Mouse (Mus musculus) T-helper 17 cell (primary cell): ENCODE data around the gene Slc25a3.

Experiments
- in situ Hi-C, 2 experiments: fragments of 300-600 bp; cut with MboI, MseI; formaldehyde crosslinking; loops; 1 replicate in 1 of 2; 2 replicates in 1 of 2; pipeline ENCODE4 v1.15.1; 2025; ENCODE audit warnings: high pct_unique_total_duplicates in 2 of 2

The Slc25a3 gene

GRCm38 (mm10) chr10:91143313-91144230 lies 19.7 kb upstream of the Slc25a3 start:
- in situ Hi-C loops, result loop anchor here (5.0 to 10.0 kb wide), 2 partner anchors 66 to 69 kb away; no protein-coding TSS in a partner anchor

- in situ Hi-C loops, result loop anchor here (5.0 to 10.0 kb wide), 2 partner anchors 65 to 68 kb away; no protein-coding TSS in a partner anchor
These were observed 18.9 kb upstream of the Slc25a3 start for GRCm38 (mm10) chr10:91142654-91143191.

DNA sequence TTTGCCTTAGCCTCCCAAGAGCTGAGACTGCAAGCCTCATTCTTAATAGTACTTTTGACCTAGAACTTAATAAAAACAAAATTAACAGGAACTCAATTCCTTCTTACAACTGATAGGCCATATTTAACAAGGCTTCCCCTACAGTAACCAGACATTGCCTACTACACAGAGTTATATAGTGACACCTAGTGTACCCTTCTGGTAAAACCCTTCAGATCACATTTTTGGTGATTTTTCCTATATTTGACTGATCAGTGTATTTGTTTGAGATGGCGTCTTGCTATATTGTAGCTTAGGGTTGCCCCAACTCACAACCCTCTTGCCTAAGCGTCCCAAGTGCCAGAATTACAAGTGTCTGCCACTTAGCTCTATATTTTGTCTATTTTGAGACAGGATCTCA lies 17.7 kb upstream of the Slc25a3 start:
- in situ Hi-C loops, result loop anchor here (5.0 to 10.0 kb wide), 2 partner anchors 64 to 67 kb away; no protein-coding TSS in a partner anchor

DNA sequence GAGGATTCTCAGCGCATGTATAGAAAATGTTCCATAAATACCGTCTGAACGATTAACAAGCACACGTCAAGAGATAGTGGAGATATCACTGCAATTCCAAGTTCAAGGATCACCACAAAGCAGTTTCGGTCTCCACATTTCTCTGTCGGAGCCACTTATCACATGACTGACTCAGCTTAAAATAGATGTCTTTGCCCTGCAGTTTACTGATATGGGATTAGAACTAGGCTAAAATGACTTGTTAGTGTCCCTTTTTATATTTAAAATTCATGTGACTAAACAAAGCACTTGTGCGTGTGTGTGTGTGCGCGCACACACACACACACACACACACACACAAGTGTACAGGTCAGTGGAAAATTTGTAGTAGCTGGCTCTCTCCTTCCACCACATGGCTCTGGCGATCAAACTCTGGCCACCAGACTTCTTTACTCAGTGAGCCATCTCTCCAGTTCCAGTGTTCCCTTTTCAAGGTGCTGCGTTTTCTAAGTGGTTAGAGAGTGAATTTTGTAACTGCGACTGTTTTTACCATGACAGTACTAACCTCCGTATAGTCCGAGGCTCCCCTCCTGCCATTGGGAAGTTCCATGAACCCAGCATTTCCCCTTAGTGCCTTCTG lies 15.4 kb upstream of the Slc25a3 start:
- in situ Hi-C loops, result no loop called here

GRCm38 (mm10) chr10:91138317-91138716 lies 14.5 kb upstream of the Slc25a3 start:
- in situ Hi-C loops, result no loop called here

DNA sequence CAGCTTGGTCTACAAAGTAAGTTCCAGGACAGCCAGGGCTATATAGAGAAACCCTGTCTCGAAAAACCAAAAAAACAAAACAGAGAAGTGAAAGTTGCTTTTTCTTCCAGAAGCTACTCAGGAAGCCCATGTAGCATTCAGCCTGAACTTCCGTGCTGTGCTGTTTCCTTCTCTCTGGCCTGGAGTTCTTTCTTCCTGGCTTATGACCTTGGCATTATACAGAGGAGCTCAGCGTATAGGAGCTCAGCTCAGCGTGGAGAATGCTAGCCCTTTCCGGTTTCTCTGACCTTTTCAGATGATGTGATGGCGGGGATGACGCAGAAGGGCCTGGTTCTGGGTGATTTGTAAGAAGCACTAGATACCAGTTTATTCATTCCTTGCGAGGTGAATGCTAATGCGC lies 13.5 kb upstream of the Slc25a3 start:
- in situ Hi-C loops, result no loop called here

DNA sequence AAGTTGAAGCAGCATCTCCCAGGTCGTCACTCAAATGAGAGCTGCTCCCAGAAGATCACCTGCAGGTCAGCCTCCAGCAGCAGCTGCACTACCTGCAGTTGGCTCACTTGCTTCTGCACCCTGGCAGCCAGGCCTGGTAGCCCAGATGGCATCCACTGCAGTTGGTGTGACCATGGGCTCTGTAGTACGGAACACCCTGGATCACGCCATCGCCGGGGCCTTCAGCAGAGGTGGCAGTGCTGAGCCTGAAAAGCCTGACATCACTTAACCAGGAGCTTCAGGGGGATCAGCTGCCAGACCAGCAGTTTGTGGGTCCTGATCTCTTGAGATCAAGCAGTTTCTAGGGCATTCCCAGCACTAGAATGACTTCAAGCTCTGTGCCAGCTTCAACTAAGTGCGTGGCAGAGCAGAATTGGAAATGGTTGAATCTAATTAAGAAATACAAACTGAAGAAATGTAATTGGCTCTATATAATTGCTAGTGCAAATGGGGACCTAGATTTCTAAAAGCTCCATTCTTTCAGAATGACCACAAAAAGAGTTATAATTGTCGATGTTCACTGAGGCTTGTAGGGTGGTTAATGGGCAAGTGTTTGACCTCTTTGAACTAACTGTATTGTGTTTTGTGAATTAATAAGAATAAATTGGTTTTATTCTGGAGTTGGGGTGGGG lies 11.6 kb upstream of the Slc25a3 start:
- in situ Hi-C loops, result no loop called here

- in situ Hi-C loops, result no loop called here
These were observed 7.7 kb upstream of the Slc25a3 start for GRCm38 (mm10) chr10:91131565-91131964.

- in situ Hi-C loops, result no loop called here
These were observed 6.9 kb upstream of the Slc25a3 start for GRCm38 (mm10) chr10:91130792-91131191.

GRCm38 (mm10) chr10:91128551-91129160 lies 4.8 kb upstream of the Slc25a3 start:
- in situ Hi-C loops, result loop anchor here in 1 of 2 experiments (10.0 kb wide), 1 partner anchor 1444 kb away; the partner anchor contains the start of gene Scyl2

GRCm38 (mm10) chr10:91127395-91127794 lies 3.5 kb upstream of the Slc25a3 start:
- in situ Hi-C loops, result loop anchor here in 1 of 2 experiments (10.0 kb wide), 1 partner anchor 1443 kb away; the partner anchor contains the start of gene Scyl2

DNA sequence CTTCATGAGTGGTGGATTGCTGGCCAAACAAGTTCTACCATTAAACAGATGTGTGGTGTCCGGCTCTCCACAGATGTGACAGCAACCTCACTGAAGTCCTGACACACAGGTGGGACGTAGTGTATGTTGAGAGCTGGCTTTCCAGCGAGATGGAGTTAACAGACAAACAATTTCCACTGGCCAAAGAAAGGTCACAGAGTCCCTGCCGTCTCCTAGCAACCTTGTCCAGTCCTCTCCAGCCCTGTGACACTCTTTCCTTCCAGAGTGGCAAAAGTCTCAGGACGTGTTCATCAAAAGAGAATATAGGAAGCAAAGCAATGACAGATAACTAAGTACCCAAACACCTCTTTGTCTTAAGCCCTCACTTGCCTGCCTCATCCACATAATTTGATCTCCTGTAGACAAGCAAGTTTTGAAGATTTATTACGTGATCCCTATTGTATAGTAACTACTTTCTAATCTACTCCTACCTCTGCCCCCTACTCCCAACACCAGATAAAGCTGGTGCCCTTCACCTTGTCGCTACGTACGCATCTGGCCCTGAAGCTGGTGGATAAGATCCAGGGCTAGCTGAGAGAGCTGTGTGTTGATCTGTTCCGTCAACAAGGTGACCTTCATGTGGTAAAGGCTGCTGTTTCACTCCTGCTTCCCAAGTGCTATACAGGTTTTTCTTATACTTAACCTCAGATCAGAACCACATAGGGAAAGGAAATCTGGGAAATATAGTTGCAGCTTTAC lies 2.9 kb upstream of the Slc25a3 start:
- in situ Hi-C loops, result loop anchor here in 1 of 2 experiments (10.0 kb wide), 1 partner anchor 1442 kb away; the partner anchor contains the start of gene Scyl2

GRCm38 (mm10) chr10:91123281-91123827 lies 505 bp downstream of the Slc25a3 start:
- in situ Hi-C loops, result loop anchor here in 1 of 2 experiments (5.0 to 10.0 kb wide), 2 partner anchors 46 to 1439 kb away; partner anchors contain the start of gene Scyl2

- in situ Hi-C loops, result loop anchor here in 1 of 2 experiments (5.0 to 10.0 kb wide), 2 partner anchors 45 to 1438 kb away; partner anchors contain the start of gene Scyl2
These were observed 1.2 kb downstream of the Slc25a3 start for GRCm38 (mm10) chr10:91122646-91123045.

DNA sequence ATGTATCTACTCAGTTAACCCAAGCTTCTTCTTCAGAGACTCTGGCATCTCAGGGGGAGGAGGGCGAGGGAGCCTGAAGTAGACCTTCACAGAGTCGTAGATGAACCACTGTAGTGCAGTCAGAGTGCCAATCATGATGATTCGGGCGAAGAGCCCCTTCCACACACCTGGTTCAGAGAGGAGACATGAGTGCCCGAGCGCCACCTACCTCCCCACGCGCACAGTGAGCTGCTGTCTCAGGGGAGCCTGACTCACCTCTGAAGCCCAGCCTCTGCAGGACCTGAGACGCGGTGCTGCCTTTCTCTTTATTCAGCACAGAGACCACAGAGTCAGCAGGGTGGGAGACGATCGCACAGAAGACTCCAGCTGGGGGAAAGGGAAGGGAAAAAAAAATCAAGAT lies 6.9 kb downstream of the Slc25a3 start:
- in situ Hi-C loops, result loop anchor here in 1 of 2 experiments (5.0 kb wide), 1 partner anchor 35 kb away; no protein-coding TSS in a partner anchor

DNA sequence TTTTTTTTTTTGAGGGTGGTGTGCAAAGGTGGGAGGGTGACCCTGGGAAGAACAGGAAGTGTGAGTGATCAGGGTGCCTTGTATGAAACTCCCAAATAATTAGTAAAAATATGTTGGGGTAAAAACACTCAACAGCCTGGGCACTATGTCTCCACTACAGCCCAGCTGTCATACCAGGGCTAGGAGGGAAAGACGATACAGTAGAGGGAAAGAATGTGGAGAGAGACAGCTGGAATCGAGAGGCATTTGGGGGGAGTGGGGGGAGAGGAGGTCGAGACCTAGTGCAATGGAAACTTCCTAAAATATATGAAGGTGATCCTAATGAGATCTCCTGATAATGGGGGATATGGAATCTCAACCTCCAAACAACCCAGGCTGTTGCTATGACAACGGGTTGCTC lies 14.0 kb downstream of the Slc25a3 start:
- in situ Hi-C loops, result no loop called here

DNA sequence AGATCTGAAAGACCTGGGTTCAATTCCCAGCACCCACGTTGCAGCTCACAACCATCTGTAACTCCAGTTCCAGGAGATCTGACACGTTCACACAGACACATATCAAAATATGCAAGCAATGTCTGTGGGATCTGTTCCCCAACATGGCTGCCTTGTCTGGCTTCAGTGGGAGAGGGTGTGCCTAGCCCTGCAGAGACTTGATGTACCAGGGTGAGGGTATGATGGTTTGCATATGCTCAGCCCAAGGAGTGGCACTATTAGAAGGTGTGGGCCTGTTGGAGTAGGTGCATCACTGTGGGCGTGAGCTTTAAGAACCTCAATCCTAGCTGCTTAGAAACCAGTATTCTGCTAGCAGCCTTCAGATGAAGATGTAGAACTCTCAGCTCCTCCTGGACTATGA lies 17.9 kb downstream of the Slc25a3 start:
- in situ Hi-C loops, result no loop called here

DNA sequence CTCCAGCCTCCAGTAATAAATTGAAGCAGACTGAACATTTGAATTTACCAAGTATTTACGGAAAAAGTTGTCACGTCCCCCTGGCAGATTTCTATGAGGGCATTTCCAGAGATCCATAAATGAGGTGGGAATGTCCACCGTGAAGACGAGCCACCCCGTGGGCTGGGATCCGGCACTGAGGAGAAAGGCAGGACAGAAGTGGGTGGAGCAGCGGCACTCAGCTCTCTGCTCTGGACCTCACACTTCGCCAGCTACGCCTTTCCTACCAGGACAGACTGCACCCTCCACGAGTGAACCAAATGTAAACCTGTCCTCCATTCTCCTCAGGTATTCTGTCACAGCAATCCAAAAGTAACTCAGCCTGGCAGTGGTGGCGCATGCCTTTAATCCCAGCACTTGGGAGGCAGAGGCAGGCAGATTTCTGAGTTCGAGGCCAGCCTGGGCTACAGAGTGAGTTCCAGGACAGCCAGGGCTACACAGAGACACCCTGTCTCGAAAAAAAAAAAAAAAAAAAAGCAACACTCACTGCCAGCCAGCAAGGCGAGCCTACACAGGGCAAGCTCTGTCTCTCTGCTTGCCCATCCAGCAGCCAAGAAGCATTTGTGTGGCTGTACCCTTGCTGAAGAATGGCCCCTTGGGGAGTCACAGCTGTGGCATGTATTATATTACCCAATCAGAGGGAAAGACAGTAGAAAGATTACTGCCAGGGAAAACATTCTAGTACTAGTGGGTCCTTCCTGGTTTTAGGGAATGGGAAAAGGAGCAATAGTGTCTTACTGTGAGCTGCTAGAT lies 20.9 kb downstream of the Slc25a3 start:
- in situ Hi-C loops, result no loop called here

GRCm38 (mm10) chr10:91101936-91102335 lies 21.9 kb downstream of the Slc25a3 start:
- in situ Hi-C loops, result no loop called here
